Mouse (Mus musculus): ENCODE measurements around the gene Nuak1.
A peak's percentile ranks its signal among the peaks of the same experiment; 100 is the strongest.

Gene Nuak1

DNA sequence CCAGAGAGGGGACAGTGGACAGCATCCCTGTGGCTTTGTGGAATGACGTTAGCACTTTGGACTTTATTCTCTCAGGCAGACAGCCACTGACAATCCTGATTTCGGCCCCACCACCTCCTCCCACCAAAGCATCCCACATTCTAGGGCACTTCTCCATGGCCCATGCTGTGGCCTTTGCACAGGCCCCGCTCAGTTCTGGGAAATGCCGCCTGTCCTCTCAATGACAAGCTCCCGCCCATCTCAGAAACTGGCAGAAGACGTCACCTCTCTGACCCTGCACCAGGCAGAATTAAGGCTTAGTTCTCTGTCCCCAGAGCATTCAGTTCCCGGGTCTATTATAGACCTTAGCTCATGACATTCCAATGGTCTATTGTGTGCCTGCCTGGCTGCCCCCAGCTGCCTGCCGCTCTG lies 7.0 kb upstream of the Nuak1 start:
- DNase-seq (ENCODE audit: extremely low spot score, low read depth, low spot score): no peak

- no peak for DNase-seq (ENCODE audit: extremely low spot score, low read depth, low spot score)
Measured at GRCm38 (mm10) chr10:84446661-84447060, 6.3 kb upstream of the Nuak1 start.

- no peak for DNase-seq (ENCODE audit: extremely low spot score, low read depth, low spot score)
Measured at GRCm38 (mm10) chr10:84444396-84444795, 4.0 kb upstream of the Nuak1 start.

DNA sequence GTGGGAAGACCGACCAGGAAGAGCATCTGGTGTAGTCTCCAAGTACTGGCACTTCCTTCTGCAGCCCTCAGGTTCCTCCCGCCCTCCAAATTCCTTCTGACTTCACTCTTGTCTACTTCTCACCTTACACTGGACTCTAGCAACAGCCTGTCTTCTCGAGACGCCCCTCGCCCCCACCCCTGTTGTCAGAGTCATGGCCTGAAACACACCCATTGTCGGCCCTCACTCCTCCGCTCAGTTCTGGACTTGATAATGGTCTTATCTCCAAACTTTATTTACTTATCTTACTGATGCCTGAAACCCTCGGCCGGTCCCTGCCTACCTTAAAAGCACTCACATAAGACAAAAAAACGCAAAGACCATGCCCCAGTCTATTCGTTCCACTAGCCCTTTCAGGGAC lies 1.4 kb upstream of the Nuak1 start:
- no peak for DNase-seq (ENCODE audit: extremely low spot score, low read depth, low spot score)

DNA sequence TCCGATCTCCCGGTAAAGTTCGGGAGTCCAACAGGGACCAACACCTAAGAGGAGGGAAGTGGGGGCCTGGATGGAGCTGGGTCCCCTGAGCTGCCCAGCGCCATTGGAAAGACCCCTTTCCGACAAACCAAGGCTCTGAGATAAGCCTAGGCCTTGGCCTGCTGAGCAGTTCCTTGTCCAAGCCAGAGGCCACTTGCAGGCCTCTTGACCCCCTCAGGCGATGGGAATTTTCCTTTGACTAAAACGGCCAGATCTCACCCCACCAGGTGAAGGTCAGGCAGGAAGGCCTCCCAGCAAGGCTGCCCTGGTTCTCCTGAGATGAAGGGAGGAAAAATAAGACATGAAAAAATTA lies 1.0 kb upstream of the Nuak1 start:
- DNase-seq (ENCODE audit: extremely low spot score, low read depth, low spot score): no peak

GRCm38 (mm10) chr10:84440181-84440540 lies 236 bp downstream of the Nuak1 start:
- no peak for DNase-seq (ENCODE audit: extremely low spot score, low read depth, low spot score)

DNA sequence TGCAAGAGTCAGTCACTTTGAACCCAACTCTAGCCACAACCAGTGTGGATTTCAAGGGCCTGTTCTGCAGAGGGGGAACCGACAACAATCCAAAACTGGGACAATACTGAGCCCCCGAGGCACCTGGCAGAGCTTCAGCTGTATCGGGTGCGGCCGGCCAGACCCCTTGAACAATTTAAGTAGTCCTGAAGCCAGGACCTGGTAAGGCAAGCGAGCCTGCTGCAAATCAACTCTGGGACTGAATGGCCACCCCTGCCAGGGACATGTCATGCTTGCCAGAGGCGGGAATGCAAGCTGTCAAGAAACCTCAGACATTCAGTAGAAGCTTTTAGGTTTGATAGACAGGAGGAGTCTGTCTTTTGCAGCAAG lies 1.2 kb downstream of the Nuak1 start:
- DNase-seq (ENCODE audit: extremely low spot score, low read depth, low spot score): no peak

DNA sequence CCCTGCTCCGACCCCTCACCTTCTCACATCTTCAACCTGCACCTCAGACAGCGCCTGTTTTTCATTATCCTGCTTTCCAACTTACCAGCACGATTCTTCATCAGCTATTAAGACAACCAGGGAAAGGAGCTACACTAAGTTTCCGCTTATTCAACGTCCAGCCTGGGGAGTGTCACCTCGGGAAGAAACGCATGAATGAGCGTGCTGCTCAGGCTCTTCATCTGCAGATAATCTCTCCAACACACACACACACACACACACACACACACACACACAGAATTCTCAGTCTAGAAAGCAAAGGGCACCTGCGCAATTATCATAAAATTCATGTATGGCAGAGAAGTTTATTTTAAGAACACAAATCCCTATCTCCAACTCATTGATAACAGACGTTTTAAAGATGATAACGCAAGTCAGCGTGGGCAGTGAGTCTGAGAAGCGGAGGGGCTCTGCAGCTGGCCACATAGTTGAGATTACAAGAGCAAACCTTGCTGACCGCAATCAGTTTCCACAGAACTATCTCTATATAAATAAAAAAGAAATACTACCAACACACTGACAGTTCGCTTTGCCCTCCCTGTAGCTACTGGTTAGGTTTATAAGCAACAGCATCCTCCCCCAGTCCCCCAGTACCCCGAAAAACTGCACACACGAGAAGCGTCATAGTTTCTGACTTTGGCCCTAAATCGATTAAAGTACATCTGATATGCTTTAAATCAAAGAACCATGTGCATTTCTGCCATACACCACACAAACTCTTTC lies 1.8 kb downstream of the Nuak1 start:
- DNase-seq (ENCODE audit: extremely low spot score, low read depth, low spot score): no peak

GRCm38 (mm10) chr10:84438049-84438422 lies 2.4 kb downstream of the Nuak1 start:
- peak; percentile 87 for DNase-seq (ENCODE audit: extremely low spot score, low read depth, low spot score)

DNA sequence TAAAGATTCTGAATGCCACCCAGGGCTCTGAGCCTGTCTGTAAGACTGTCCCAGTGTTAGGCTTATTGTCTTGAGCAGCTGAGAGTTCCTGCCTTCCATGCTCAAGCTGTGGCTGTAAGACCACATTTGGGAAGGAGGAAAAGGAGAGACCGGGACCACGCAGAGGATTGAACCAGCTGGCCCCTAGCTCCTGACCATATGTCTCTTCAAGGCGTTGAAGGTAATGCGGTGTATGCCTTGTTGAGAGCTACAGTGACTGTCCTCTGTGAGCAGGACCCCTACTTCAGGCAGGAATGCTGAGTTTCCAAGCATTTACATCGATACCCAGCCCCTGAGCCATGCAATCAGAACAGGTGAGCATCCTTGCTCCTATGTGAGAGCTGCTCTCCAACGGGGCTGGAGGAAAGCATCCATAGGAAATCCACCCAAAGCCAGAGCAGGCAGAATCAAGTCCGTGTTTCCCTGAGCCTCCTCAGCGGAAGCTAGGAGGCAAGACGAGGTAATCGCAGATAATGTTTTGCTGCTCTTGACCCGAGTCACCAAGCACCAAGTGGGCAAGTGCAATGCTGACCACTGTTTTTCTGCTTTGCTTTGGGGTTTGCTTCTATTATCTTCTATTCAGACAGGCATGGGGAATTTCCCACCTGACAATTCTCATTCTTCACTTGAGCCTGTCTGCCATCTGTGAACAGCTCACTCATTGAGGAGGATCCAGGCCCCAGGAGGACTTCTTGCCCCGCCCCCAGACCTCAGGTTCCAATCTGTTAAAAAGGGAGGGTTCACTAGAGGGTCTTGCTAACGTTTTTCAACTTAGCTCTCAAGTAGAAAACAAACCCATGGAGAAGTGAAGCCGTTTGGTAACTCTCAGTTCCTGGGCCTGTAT lies 3.0 kb downstream of the Nuak1 start:
- no peak for DNase-seq (ENCODE audit: extremely low spot score, low read depth, low spot score)

DNA sequence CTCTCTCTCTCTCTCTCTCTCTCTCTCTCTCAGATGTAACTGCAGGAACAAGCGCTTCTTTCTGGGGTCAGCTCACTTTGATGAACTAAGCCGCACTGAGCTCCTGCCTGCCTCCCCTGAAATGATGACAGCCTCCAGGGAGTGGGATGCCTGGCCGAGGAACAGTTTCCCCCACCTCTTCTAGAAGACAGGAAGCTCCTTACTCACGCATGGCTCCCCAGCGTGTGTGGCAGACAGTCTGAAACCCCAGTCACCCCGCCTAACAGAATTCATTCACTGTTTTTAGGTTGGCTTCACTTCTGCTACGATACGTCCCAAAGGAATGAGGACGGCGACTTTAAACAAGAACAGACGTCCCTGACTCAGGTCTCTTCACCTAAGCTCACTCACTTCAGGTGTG lies 4.5 kb downstream of the Nuak1 start:
- no peak for DNase-seq (ENCODE audit: extremely low spot score, low read depth, low spot score)

DNA sequence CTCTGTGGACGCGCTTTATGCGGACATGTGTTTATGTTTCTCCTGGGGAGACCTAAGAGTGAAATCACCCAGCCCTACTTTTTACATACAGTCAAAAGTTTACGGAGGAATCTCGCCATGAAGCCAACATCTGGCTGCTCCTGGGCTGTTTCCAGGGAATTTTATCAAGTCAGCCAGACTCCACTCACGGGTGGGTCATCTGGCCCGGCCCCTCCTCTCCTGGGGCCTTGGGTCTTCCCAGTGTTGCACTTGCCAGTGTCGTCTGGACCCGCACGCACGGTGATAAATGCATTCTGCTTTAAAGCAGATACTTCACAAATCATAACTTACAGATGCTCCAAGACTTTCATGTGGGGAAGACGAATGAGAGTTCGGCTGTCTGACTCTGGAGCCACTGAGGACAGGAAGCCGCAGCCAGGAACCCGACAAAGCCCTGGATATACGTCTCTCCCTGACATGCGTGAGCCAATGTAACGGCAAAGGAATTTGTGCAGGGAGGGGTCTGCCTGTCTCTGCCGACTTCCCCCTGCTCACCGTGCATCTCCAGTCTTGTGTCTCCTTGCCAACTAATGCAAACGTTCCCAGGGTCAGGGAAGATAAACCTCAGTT lies 7.1 kb downstream of the Nuak1 start:
- DNase-seq (ENCODE audit: extremely low spot score, low read depth, low spot score): no peak

GRCm38 (mm10) chr10:84424374-84424773 lies 16.0 kb downstream of the Nuak1 start:
- DNase-seq (ENCODE audit: extremely low spot score, low read depth, low spot score): no peak

GRCm38 (mm10) chr10:84423903-84424302 lies 16.5 kb downstream of the Nuak1 start:
- DNase-seq (ENCODE audit: extremely low spot score, low read depth, low spot score): no peak

DNA sequence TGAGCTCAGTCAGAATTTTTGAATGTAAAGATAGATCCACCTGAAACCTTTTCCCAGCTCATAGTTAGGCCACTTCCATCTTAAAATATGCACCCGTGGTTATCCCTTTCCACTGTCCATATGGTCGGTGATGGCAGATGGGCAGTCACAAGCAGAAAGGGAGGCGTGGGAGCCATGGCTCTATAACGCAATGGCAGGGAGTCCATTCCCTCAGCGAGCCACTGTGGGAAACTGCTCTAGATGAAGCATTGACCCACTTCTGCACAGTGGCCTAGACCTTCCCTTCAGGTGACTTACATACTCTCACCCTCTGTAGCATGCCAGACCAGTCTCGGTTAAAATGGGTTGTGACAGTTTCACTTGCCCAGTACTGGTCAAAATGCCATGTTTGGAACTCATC lies 19.8 kb downstream of the Nuak1 start:
- DNase-seq (ENCODE audit: extremely low spot score, low read depth, low spot score): no peak

DNA sequence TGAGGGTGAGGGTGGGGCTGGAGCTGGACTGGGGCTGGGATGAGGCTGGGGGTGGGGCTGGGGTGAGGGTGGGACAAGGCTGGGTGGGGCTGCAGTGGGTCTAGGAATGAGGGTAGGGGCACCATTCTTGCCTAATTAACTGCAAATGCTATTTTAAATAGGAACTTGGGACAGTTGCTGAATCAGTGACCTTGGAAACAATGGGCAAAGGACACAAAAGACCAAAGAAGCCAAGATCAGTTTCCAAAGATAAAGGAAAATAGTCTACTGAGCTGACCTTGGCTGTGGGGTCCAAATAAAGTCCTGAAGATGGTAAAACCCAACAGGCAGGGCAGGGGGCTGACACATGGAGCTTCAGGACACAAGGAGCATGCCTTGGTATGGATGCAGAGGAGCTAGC lies 22.0 kb downstream of the Nuak1 start:
- no peak for DNase-seq (ENCODE audit: extremely low spot score, low read depth, low spot score)

GRCm38 (mm10) chr10:84416752-84417151 lies 23.6 kb downstream of the Nuak1 start:
- no peak for DNase-seq (ENCODE audit: extremely low spot score, low read depth, low spot score)

DNA sequence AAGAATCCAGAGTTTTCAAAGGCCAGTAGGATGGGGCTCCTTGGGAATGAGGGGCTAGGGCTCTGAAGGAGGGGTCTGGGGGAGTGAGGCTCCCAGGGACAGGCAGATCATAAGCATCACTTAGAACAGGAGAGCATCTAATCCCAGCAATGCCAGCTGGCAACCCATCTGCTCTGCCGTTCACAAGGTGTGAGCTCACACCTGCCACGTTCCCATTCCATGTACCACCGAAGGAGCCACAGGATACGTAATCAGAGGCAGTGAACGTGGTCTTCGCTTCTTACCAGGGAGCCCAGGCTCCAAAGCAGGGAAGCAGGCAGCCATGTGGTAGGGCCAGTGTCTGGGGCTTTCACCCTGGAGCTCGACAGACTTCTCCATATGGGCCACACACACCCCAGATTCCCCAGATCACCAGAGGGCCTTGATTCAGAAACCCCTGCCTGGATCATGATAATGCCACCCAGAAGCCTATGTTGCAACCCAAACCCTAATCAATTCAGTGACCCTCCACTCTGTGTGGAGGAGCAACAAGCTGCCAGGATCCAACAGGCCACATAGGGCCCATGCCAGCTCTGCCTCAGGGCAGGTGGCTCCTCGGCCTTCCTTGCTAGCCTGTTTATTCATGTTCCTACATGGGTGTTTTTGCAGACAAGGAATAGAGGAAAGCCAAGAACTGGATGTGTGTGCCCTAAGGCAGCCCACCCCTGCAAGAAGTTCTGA lies 25.3 kb downstream of the Nuak1 start:
- DNase-seq (ENCODE audit: extremely low spot score, low read depth, low spot score): no peak

- DNase-seq (ENCODE audit: extremely low spot score, low read depth, low spot score): no peak
Measured at GRCm38 (mm10) chr10:84413310-84413709, 27.1 kb downstream of the Nuak1 start.

DNA sequence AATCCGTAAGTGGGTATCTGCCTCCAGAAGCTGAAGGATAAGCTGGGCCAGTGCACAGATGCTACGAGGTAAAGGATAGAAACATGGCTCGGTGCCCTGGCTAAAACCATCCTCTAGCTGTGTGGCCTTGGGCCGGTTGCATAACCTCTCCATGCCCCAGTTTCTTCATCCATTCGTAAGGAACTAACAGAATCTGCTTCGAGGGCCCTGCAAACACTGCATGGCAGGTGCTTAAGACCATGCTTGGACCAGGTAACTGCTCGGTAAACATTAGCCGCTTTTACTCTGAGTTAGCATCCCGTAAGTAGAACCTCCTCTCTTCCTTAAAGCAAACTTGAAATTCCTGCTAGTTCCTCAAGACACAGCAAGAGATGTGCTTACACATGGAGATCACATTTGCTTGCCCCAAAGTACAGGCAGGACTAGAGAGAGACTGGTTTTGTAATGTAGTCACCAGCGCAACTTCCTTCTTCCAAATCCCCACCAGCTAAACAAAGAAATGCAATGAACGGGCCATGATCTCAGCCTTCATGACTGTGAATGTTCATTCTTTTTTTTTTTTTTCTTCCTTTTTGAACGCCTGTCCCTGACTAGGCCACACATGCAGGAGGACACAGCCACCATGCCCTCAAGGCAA lies 28.0 kb downstream of the Nuak1 start:
- DNase-seq (ENCODE audit: extremely low spot score, low read depth, low spot score): no peak

Data from hindlimb bud, embryonic 11.5 days (tissue).